Mouse (Mus musculus) kidney, adult 9 months (tissue): ENCODE data around the gene Capn2.

Source experiments
- DNase-seq: peaks from one replicate; pipeline ENCODE4 v3.0.0; 2022

The Capn2 gene

GRCm38 (mm10) chr1:182500843-182501242, 16.6 kb downstream of the Capn2 start:
- DNase-seq: no peak

GRCm38 (mm10) chr1:182500224-182500623, 17.2 kb downstream of the Capn2 start:
- DNase-seq: no peak

- DNase-seq: no peak
Observed at GRCm38 (mm10) chr1:182499443-182500089, 17.8 kb downstream of the Capn2 start.

GRCm38 (mm10) chr1:182497736-182498135, 19.7 kb downstream of the Capn2 start:
- peak; percentile 59 for DNase-seq

GRCm38 (mm10) chr1:182496685-182497084, 20.7 kb downstream of the Capn2 start:
- DNase-seq: peak; percentile 84

GRCm38 (mm10) chr1:182494285-182495145, 22.9 kb downstream of the Capn2 start:
- DNase-seq: peak; percentile 63

GRCm38 (mm10) chr1:182491839-182492238, 25.6 kb downstream of the Capn2 start:
- no peak for DNase-seq

- DNase-seq: no peak
Observed at GRCm38 (mm10) chr1:182490568-182490967, 26.8 kb downstream of the Capn2 start.

- DNase-seq: peak; percentile 97
Observed at GRCm38 (mm10) chr1:182489803-182490452, 27.5 kb downstream of the Capn2 start.

- peak; percentile 64 for DNase-seq
Observed at GRCm38 (mm10) chr1:182488503-182488902, 28.9 kb downstream of the Capn2 start.

- DNase-seq: peak; percentile 73
Observed at GRCm38 (mm10) chr1:182483910-182484274, 33.5 kb downstream of the Capn2 start.

- DNase-seq: no peak
Observed at GRCm38 (mm10) chr1:182482991-182483909, 34.2 kb downstream of the Capn2 start.

- peak; percentile 73 for DNase-seq
Observed at GRCm38 (mm10) chr1:182481646-182482295, 35.6 kb downstream of the Capn2 start.

- DNase-seq: no peak
Observed at GRCm38 (mm10) chr1:182481138-182481537, 36.3 kb downstream of the Capn2 start.

- peak; percentile 93 for DNase-seq
Observed at GRCm38 (mm10) chr1:182478935-182479334, 38.5 kb downstream of the Capn2 start.

GRCm38 (mm10) chr1:182475005-182475796, 42.2 kb downstream of the Capn2 start:
- no peak for DNase-seq

GRCm38 (mm10) chr1:182465978-182466377, 51.4 kb downstream of the Capn2 start:
- DNase-seq: no peak

GRCm38 (mm10) chr1:182465309-182465708, 52.1 kb downstream of the Capn2 start:
- peak; percentile 70 for DNase-seq

GRCm38 (mm10) chr1:182461813-182462212, 55.6 kb downstream of the Capn2 start:
- DNase-seq: peak; percentile 72

GRCm38 (mm10) chr1:182461261-182461660, 56.1 kb downstream of the Capn2 start:
- peak; percentile 34 for DNase-seq
